Mouse (Mus musculus): ENCODE measurements around the gene Zic5.

Zic5 gene

DNA sequence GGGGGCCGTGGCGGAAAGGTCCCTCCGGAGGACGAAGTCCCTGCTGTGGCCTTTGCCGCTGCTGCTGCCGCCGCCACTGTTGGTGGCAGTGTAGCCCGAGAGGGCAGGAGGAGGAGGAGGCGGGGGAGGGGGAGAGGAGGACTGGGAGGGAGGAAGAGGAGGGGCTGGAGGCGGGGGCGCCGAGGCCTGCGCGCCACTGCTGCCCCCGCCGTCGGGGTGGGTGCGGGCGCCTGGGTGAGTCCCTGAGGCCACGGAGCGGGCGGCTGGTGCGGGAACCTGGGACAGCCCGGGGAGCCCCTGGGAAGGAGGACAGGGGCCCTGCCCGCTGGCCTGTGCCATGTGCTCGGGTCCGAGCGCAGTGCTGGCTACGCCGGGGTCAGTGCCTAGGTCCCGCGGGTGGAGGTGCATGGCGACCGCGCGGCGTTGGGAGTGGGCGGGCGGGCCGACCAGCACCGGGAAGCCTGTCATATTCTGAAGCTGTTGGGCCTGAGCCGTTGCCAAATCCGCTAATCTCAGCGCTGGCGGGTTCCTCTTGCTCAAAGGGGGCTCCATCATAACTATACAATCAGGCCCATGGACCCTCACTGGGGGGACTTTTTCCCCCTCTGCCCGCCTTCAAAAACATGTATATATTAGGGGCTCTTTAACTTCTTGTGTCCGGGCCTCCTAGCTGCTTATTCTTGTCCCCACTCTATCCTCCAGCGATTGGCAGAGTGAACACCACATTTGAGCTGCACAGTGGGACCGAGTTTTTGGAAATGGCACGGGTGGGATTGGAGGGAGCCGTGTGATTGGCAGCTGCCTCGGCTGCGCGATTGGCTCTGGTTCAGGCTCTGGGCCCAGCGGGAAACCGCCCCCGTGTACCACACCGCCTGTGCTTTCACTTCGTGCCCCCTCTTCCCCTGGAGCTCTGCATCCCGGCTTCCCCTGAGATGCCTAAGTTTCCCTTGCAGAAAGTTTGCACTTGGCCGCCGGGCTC is at the start of gene Zic5:
TSS of gene Zic5 (minus strand) at position 915 of the 979 bp plus-strand sequence.
- DNase-seq (ENCODE audit: low spot score) = no peak

DNA sequence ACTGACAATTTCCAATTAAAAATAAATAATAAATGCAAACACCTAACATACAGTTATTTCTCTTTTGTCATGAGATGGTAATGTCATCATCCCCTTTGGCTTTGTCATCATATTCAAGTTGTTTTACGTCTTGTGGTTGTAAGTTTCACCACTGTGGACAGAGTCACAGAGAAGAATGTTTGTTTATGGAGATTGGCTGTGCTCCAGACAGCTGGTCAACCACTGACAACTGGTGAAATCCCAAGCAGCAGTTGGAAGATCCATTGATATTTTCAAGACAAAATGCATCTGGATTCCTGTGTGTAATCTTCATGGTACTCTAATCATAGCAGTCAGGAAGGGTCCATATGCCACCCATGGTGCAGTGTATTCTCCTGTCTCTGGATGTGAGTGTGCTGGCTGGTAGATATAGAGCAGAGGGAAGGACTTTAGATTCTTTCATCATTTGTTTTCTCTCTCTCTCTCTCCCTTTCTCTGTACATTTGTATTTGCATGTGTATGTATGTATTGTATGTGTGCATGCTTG is 48.1 kb upstream of the Zic5 start:
- no peak for DNase-seq (ENCODE audit: low spot score)

DNA sequence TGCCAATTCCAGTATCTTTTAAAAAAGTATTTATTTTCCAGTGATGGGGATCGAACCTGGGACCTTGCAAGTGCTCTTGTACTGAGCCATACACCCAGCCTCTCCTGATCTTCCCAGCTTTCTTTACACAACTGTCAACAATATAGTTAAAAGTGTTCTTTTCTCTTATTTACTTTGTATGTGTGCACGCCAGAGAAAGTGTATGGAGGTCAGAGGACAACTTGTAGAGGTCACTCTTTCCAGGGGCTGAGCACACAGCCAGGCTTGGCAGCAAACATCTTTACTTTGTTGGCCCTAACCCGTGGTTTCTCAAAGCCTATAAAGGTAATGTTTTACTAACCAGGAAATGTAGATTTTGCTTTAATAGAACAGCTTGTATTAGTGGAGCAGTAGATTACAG is 46.0 kb upstream of the Zic5 start:
- DNase-seq (ENCODE audit: low spot score) = no peak

DNA sequence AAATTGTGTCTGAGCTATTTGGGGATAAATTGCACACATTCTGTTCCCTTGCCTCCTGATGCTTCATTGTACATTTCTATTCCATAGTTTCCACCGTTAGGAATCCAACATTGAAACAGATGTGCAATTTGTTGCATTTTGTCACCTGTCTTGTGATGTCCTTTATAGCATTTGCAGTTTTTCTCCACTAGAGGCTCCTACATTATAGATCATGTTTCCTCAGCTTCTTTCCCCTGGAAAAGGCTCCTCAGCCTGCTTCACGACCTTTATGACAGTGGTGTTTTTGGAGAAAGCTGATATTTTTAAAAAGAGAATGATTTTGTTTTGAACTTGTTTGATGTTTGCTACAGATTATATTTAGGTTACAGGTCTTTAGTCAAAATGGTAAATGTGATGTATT is 43.6 kb upstream of the Zic5 start:
- DNase-seq (ENCODE audit: low spot score) = no peak

DNA sequence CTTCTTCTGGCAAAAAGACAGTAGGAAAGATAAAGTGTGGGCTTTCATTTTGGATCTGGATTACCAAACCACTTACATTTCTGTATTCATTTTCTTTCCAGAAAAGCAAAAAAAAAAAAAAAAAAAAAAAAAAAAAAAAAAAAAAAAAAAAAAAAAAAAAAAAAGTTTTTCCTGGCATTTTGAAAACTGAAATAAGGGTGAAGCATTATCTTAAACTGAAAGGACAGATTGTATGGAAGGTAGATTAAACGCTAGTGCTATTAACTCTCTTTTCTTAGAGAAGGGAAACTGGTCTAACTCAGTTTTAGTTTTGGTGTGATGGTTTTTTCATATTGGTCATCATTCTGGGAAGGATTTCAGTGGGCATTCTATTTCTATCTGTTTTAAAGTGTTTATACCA is 26.5 kb upstream of the Zic5 start:
- DNase-seq (ENCODE audit: low spot score) = no peak

DNA sequence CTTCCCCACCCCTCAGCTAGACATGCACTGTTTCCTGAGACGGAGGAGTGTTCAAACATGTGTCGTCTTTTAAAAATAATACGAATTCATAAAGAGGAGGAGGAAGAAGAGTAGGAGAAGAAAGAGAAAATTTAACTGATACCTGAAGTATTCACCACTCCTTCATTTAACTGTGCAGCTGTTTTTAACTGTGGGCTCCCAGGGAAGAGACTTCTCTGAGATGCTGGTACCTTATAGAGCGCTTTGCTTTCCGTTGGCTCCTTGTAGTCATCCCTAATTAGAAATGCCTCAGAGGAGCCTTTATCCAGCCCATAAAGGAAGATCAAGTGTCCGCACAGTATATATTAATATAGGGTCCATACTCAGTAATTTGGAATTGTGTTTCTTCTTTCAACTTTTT is 26.0 kb upstream of the Zic5 start:
- no peak for DNase-seq (ENCODE audit: low spot score)

DNA sequence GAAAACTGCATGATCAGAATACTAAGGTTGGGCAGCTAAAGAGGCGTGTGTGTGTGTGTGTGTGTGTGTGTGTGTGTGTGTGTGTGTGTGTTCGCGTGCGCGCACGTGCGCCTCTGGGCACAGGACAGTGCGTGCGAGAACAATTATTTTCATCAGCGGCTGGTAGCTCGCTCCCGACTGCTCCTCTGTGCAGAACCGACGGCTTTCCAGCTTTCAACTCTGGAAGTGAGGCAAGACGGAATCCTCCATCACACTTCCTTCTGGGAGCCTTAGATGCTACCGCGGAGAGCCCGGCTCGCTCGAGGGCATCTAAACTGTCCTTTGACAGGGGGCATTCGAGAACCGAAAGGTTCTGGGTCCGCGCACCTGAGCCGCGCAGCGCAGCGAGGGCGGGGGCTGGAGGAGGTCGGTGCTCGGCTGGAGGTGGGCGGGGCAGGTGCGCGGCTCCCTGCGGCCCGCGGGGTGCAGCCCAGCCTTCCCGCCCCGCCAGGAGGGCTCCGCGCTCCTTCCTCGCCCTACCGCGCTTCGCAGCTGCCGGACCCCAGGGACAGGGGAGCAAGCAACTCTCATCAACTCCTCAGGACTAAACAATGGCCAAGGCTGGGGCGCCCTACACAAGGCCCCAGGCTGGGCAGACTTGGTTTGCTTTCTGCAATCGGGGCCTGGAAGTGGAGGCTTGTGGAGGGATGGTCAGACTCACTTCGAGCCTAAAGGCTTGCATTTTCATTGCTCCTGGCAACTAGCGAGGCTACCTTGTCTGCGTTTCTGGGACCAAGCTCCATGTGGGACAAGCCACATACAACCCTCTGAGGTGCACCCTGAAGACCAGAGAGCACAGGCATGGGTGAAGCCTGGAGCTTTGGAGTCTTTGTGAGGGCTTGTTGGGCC is 25.2 kb upstream of the Zic5 start, which contains the start of gene Gm10837:
TSS of gene Gm10837 (plus strand) at position 146 of the 888 bp plus-strand sequence.
- DNase-seq (ENCODE audit: low spot score) = no peak

DNA sequence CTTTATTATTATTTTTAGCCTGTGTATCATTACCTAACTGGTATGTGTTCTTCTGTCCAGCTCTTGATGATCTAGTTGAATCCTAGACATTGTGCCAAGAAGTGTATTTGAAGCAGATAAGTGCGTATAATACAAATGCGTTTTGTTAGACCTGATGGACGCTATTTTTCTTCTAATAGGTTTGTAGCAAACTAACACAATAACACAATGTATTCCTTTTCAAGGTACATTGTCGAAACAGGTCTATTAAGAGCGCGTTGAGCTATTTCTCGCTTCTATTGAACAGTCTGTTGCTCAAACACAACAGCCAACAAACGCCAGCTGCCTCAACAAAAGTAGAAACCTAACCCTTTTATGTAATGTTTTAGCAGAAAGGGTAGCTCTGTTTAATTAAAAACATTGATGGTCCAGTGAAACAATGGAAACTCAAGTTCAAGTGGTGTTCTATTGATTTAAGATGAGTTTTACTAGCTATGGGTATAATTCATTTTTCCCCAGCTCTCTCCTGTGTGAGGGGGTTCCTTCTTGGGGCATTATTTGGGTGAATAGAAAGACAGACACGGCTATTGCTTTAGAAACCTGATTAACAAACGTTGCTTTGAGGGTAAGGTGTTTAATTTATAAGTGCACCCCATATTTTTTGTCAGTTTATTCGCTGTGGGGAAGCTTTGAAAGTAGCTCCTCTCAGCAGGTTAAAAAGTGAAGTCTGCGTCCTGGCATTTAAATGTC is 24.4 kb upstream of the Zic5 start:
- DNase-seq (ENCODE audit: low spot score) = no peak

DNA sequence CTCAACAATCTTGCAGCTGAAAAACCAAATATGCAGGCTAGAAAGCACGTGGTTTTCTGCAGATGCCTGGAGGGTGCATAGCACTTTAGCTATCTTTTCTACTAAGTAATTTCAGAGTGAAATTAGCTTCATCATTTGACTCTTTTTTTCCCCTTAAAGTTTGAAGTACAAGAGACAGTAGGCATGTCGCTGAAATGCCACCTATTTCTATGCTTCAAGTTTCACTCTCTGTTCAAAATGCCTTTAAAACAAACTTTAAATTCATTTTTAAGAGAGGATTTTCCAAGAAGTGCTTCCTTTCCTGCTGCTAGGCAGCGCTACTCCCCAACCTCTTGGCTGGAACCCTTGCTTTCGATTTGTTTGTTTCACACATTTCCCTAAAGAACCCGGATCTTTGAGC is 23.6 kb upstream of the Zic5 start:
- DNase-seq (ENCODE audit: low spot score) = no peak

DNA sequence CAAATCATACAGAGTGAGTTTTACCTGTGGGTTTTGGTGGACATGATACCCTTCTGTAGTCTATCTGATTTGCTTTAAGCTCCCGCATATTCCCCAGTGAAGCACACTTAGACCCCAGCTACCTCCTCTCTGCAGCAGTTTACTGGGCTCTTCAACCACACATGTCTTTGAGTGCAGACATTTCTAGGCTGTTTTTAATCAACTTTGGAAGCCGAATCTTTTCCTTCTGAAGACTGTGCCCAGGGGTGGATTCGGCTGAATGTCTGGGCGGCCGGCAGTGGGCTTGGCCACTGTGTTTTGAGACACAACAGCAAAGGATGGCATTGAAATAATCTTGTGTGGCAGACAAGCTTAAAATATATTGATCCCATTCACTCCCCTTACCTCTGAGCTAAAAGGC is 21.9 kb upstream of the Zic5 start:
- no peak for DNase-seq (ENCODE audit: low spot score)

DNA sequence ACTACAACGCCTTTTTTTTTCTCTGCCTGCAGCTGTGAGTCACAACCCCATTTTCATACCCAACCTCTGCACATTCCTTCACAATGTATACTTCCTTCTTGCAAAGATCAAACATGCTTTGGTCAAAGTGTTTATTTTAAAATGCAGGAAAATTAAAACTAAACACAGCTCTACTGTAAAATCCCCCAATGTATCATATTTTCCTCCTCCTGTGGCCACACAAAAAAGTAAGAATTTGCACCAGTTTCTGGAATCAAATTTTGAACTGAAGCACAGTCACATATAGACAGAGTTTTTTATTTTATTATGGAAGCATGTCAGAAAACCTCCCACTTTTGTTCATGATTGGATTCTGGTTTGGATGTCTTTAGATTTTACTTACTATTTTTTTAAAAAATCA is 21.1 kb upstream of the Zic5 start:
- no peak for DNase-seq (ENCODE audit: low spot score)

DNA sequence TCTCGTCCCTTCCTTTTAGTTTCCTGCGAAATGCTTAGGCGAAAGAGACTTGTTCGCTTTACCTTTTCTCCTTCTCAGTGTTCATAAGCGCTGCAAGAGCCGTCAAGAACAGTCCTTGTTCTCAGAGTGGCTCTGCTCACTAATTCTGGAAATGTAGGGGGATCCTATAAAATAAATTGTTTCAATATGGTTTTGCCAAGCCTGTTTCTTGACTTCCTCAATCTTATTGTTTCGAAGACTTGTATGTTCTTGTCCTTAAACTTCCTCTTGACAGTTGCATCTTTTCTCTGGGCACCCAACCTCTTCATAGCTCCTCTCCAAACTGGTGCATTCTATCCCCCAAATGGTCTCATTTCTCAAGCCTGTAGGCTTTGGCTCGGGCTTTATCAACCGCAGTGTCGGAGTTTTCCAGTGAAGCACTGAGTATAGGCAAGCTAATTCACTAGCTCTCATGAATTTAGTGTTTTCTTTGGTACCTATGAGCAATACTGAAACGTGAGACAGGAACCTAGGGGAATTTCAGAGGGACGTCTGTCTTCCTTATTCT is 20.2 kb upstream of the Zic5 start:
- no peak for DNase-seq (ENCODE audit: low spot score)

DNA sequence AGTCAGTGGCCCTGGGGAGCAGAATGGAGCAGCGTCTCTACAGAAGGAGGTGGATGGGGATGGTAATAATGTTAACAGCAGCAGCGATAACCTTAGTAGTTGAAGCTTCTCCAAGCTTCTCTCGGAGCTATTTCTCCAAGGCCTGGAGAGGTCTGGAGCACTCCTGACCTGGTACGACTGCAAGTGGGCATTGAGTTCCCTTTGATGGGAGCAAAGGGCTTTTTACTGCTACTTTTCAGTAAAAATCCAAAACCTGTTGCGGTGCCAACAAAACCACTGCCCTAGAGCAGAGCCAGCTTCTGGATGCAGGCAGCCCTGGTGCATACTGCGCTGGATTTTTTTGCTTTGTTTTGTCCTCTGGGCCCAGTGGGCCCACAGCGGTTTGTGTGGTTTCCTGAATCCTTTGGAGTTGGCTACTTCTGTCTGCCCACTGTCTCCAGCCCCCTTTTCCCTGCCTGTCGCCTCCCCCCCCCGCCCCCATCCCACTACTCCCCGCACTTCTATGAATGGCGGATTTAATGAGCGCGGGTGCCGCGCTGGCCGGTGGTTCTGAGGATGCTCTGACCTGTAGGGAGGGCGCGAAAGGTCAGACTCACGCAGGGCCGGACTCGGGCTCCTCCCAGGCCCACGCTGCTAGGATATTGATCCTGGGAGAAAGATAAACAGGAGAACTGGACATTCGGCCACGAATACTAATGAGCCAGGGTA is 19.5 kb upstream of the Zic5 start:
- DNase-seq (ENCODE audit: low spot score) = no peak

DNA sequence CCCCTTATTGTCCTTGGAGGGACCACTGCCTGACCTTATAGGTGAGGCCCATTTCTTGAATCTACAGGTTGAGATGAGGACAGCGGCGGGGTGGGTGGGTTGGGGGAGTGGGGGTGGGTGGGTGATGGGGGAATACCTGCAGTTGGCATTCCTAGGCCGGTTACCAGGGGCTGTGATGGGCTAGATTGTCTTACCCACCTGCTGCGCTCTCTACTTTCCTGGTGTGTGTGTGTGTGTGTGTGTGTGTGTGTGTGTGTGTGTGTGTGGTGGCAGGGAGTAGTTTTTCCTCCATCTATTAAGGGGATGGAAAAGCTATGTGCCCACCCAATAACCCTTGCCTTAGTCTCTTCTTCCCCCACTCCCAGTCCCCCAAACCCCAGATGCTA is 19.0 kb upstream of the Zic5 start:
- no peak for DNase-seq (ENCODE audit: low spot score)

DNA sequence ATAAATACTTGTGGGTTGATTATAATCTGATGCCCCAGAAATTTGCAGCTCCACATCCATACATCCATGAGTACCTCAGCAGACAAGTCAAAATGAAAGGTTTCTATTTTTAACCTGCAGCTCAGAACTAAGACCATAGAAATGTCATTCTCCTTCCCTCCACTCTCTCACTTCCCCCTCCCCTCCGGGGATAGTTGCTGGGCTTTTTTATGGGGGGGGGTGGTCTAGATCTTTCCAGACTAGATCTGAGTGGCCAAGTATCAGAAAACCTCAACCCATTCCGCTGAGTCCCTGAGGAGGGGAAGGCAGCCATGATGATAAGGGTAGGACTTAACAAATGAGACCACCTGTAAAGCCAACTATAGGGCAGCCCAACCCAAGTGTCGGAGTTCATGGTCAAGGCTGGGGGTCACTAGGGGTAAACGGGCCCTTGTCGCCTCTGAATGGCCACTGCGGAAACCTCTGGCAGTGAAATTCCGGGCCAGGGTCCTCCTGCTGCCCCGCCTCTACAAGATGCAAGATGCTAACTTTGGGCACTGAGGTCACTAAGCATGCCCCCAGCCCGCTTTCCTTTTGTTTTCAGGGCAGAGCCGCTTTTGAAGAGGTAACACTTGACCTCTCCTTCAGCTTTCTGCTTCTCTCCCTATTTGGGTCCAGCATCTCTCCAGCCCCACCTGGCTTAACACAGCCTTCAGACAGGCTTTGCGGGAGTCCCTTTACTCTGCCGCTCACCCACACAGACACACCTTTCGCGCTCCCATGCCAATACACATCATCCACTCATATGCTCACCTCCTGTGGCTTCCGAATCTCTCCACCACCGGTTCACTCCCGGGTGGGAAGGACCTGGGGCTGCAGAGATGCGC is 18.3 kb upstream of the Zic5 start:
- DNase-seq (ENCODE audit: low spot score) = no peak

DNA sequence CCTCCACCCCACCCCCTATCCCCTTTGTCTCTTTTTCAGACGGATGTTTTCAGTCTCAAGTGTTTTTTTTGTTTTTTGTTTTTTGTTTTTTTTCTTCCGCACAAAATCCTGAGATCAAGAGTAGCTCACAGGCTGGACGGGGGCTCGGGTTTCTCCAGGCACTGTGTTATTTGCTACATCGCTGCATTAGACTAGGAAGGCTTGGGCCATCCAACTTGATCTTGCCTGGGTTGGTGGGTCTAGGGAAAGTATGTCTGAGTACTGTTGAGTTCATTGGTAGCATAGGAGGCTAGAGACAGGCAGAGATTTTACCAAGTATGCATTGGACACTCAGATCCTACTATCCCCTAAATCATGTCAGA is 17.5 kb upstream of the Zic5 start:
- DNase-seq (ENCODE audit: low spot score) = no peak

DNA sequence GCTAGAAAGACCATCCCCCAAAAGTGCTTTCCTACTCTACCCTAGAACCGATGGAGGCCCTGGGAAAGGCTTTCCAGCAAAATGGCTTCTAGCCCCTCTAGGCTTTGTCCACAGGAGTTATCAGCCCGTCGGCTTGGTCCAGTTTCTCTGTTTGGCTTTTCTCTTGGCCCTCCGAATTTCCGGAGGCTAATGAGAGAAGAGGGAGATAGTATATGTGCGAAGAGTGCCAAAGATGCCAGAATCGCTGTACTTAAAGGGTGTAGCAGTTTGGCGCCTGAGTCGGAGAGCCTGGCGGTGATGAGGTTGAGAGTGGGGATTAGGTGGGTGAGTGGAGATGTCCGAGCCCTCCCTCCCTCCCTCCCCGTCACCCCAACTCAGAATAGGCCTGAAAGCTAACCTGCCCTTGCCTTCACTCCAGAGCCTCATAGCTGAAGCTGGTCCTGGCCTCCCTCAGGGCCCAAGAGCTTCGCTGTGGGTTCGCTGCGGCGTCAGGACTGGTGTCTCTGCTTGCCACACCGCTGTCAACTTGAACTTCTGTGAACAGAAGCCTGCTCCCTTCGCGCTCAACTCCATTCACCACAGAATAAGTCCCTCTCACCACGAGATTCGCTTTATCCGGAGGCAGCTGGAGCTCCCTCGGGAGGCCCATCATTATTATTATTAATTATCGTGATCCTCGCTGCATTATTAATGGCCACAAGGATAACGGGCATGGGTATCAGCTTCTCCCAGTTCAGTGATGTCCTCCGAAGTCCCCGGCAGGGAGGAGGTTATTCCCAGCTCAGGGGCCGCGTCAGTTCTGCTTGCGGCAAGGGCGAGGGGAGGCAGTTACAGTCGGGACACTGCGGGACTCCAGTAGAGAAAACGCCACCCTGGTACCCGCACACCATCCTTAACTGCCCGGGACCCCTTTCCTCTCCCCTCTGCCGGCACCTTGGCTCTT is 16.9 kb upstream of the Zic5 start:
- no peak for DNase-seq (ENCODE audit: low spot score)

DNA sequence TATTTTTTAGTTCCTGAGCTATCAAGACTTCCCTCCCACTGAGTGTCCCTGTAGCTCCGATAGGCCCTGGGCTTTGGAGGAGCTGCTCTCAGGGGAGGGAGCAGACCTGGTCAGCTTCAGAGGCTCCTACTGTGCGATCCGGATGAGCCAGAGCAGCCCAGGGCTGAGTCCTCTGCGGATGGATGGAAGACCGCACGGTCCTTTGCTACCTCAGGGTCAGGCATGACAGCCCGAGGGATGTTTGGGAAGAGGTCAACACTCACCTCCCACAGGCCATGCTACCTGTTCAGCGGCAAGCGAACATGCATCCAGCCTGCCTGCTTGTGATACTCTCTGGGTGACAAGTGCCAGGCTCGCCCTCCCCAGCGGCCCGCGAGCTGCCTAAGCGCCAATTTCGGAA is 15.7 kb upstream of the Zic5 start:
- no peak for DNase-seq (ENCODE audit: low spot score)

DNA sequence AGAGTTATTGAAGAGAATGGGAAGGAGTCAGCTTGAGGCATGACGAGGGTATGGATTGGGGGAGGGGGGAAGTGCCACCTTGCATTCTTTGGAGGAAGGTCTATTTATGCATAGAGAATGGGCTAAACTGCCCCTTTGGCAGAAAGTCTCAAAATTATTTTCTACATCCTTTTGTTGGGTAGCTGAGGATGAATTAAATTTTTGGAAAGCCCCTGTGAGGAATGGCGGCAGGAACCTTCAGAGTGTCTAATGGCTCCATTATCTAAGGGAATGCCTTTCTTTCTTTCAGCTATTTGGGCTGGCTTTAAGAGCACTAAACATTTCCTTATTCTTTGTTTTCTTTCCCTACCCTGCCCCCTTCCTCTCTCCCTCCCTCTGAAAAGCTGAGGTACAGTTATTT is 14.9 kb upstream of the Zic5 start:
- DNase-seq (ENCODE audit: low spot score) = no peak

Data from layer of hippocampus, adult 9-10 months (tissue).